Mouse (Mus musculus): ENCODE results near the gene Adcy9. TPM values are rescaled to one million over a fixed set of nuclear protein-coding genes. Genes with fewer than 3 reads are reported as not detected.

Gene Adcy9
- total and polyA plus RNA-seq, 3 experiments = 1.1 to 3.1 (median 1.2) TPM

- H3K27ac ChIP-seq (ENCODE audit: insufficient read depth, low read depth) = no peak overlapping the region
- H3K27me3 ChIP-seq (replicated peaks) = no peaks in the 10 kb centered on the region
- no peaks in the 10 kb centered on the region for H3K36me3 ChIP-seq (replicated peaks in 1 of 2; ENCODE audit: control insufficient read depth in 1 of 2, insufficient read depth in 1 of 2, low read length in 1 of 2)
- H3K4me3 ChIP-seq (replicated peaks in 1 of 3; ENCODE audit: low read depth in 2 of 3, low read length in 2 of 3, poor library complexity in 1 of 3) = no peak overlapping the region
- no peak overlapping the region for H3K4me2 ChIP-seq (ENCODE audit: insufficient read depth, low read depth, poor library complexity, severe bottlenecking)
- dilution Hi-C loops (cut with MboI; ENCODE audit: extremely low pct_ligation_motif_present, extremely low pct_unique_long_range_greater_than_20kb, low sequenced_read_pairs) (no loop called here), in situ Hi-C loops (cut with MboI; ENCODE audit: low pct_ligation_motif_present, low pct_unique_long_range_greater_than_20kb, low sequenced_read_pairs) (no loop called here)
- H3K4me1 ChIP-seq (ENCODE audit: control insufficient read depth in 1 of 2, insufficient read depth in 2 of 2) = 0 out of 4 replicates have a peak, but pooled peaks cover 0 to 2% of the 10 kb centered on the region in 2 experiments
- H3K9ac ChIP-seq (ENCODE audit: insufficient read depth, low read depth) = no peak overlapping the region
- H3K79me2 ChIP-seq (replicated peaks; ENCODE audit: control insufficient read depth, extremely low read depth, insufficient read depth, poor library complexity, severe bottlenecking) = no peaks in the 10 kb centered on the region
- DNase-seq (ENCODE audit: extremely low read depth) = no peak
- no peaks in the 10 kb centered on the region for H3K9me3 ChIP-seq (replicated peaks; ENCODE audit: low read length)
- TF ChIP-seq JUN (IDR thresholded peaks at IDR 0.05; ENCODE audit: insufficient read depth, low read depth, low read length) = no peak
- TF ChIP-seq TCF12 (IDR thresholded peaks at IDR 0.05; ENCODE audit: low read depth, low read length) = no peak
- TF ChIP-seq CHD2 (IDR thresholded peaks at IDR 0.05; ENCODE audit: low read length) = no peak
- TF ChIP-seq NRF1 (IDR thresholded peaks at IDR 0.05; ENCODE audit: low read depth, low read length) = no peak
- TF ChIP-seq MAX (IDR thresholded peaks at IDR 0.05; ENCODE audit: low read length) = no peak
- no peak for TF ChIP-seq ZC3H11A (IDR thresholded peaks at IDR 0.05; ENCODE audit: low read depth, low read length)
- no peak for TF ChIP-seq PAX5 (IDR thresholded peaks at IDR 0.05; ENCODE audit: low read length)
- no peak for TF ChIP-seq ZMIZ1 (IDR thresholded peaks at IDR 0.05; ENCODE audit: low read depth, low read length)
- TF ChIP-seq JUND (conservative IDR thresholded peaks at IDR 0.05; ENCODE audit: low read depth, low read length) = no peak
These were observed 95.3 kb downstream of the Adcy9 start for GRCm38 (mm10) chr16:4324967-4325366.

DNA sequence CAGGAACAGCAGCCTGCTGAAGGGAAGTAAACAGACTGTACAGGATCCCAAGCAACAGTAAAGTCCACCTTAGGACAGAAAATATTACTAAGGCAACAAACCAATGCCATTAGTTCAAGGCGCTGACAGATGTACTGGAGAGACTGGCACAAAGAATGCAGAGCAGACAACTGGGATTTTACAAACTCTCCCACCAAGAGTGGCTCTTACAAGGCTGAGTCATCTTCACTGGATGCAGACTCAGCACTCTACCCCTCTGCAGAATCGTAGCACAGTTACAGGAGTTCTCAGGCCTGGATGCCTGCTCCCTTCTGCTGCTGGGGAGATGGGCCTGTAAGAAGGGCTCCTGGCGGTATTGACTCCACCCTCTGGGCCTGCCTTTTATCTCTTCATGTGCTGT, 99.4 kb downstream of the Adcy9 start:
- H3K4me2 ChIP-seq (ENCODE audit: insufficient read depth, low read depth, poor library complexity, severe bottlenecking) = no peak overlapping the region
- dilution Hi-C loops (cut with MboI; ENCODE audit: extremely low pct_ligation_motif_present, extremely low pct_unique_long_range_greater_than_20kb, low sequenced_read_pairs) = no loop called here
- peaks cover 2 to 3% of the 10 kb centered on the region in 2 experiments; a peak in 1 of 4 replicates for H3K4me1 ChIP-seq (ENCODE audit: control insufficient read depth in 1 of 2, insufficient read depth in 2 of 2)
- no peak overlapping the region for H3K27ac ChIP-seq (ENCODE audit: insufficient read depth, low read depth)
- TF ChIP-seq EP300 (IDR thresholded peaks at IDR 0.05; ENCODE audit: low read length) = no peak
- no peak for TF ChIP-seq BHLHE40 (IDR thresholded peaks at IDR 0.05; ENCODE audit: low read depth, low read length)
- no peak for TF ChIP-seq MEF2A (IDR thresholded peaks at IDR 0.05; ENCODE audit: borderline replicate concordance, low read depth, low read length)
- no peak for TF ChIP-seq PAX5 (IDR thresholded peaks at IDR 0.05; ENCODE audit: low read length)
- TF ChIP-seq MAX (IDR thresholded peaks at IDR 0.05; ENCODE audit: low read length) = no peak
- H3K9ac ChIP-seq (ENCODE audit: insufficient read depth, low read depth) = no peak overlapping the region
- H3K79me2 ChIP-seq (replicated peaks; ENCODE audit: control insufficient read depth, extremely low read depth, insufficient read depth, poor library complexity, severe bottlenecking) = no peaks in the 10 kb centered on the region
- H3K4me3 ChIP-seq (replicated peaks in 1 of 3; ENCODE audit: low read depth in 2 of 3, low read length in 2 of 3, poor library complexity in 1 of 3) = no peak overlapping the region
- in situ Hi-C loops (cut with MboI; ENCODE audit: low pct_ligation_motif_present, low pct_unique_long_range_greater_than_20kb, low sequenced_read_pairs) = no loop called here
- no peaks in the 10 kb centered on the region for H3K9me3 ChIP-seq (replicated peaks; ENCODE audit: low read length)
- no peak for DNase-seq (ENCODE audit: extremely low read depth)
- H3K27me3 ChIP-seq (replicated peaks) = no peaks in the 10 kb centered on the region
- H3K36me3 ChIP-seq (replicated peaks in 1 of 2; ENCODE audit: control insufficient read depth in 1 of 2, insufficient read depth in 1 of 2, low read length in 1 of 2) = no peaks in the 10 kb centered on the region

- H3K27ac ChIP-seq (ENCODE audit: insufficient read depth, low read depth) = no peak overlapping the region
- H3K9me3 ChIP-seq (replicated peaks; ENCODE audit: low read length) = no peaks in the 10 kb centered on the region
- no peak overlapping the region for H3K4me2 ChIP-seq (ENCODE audit: insufficient read depth, low read depth, poor library complexity, severe bottlenecking)
- dilution Hi-C loops (cut with MboI; ENCODE audit: extremely low pct_ligation_motif_present, extremely low pct_unique_long_range_greater_than_20kb, low sequenced_read_pairs) = no loop called here
- in situ Hi-C loops (cut with MboI; ENCODE audit: low pct_ligation_motif_present, low pct_unique_long_range_greater_than_20kb, low sequenced_read_pairs) = no loop called here
- peaks cover 0 to 3% of the 10 kb centered on the region in 2 experiments; a peak in 2 of 4 replicates for H3K4me1 ChIP-seq (ENCODE audit: control insufficient read depth in 1 of 2, insufficient read depth in 2 of 2)
- no peaks in the 10 kb centered on the region for H3K79me2 ChIP-seq (replicated peaks; ENCODE audit: control insufficient read depth, extremely low read depth, insufficient read depth, poor library complexity, severe bottlenecking)
- H3K4me3 ChIP-seq (replicated peaks in 1 of 3; ENCODE audit: low read depth in 2 of 3, low read length in 2 of 3, poor library complexity in 1 of 3) = no peak overlapping the region
- H3K36me3 ChIP-seq (replicated peaks in 1 of 2; ENCODE audit: control insufficient read depth in 1 of 2, insufficient read depth in 1 of 2, low read length in 1 of 2) = no peaks in the 10 kb centered on the region
- H3K27me3 ChIP-seq (replicated peaks) = no peaks in the 10 kb centered on the region
- DNase-seq (ENCODE audit: extremely low read depth) = no peak
- TF ChIP-seq NELFE (IDR thresholded peaks at IDR 0.05; ENCODE audit: low read depth, low read length) (no peak), ZKSCAN1 (IDR thresholded peaks at IDR 0.05; ENCODE audit: borderline replicate concordance, low read depth, low read length) (no peak), GABPA (IDR thresholded peaks at IDR 0.05; ENCODE audit: insufficient replicate concordance, low read depth, low read length) (no peak), MEF2A (IDR thresholded peaks at IDR 0.05; ENCODE audit: borderline replicate concordance, low read depth, low read length) (no peak), JUN (IDR thresholded peaks at IDR 0.05; ENCODE audit: insufficient read depth, low read depth, low read length) (no peak), POLR2AphosphoS2 (IDR thresholded peaks at IDR 0.05; ENCODE audit: low read depth, low read length) (no peak), CTCF (conservative IDR thresholded peaks at IDR 0.05 in 1 of 2, IDR thresholded peaks at IDR 0.05 in 1 of 2; ENCODE audit: low read depth in 2 of 2, low read length in 2 of 2) (no peak), MAZ (IDR thresholded peaks at IDR 0.05; ENCODE audit: low read depth, low read length) (no peak), MAFK (IDR thresholded peaks at IDR 0.05; ENCODE audit: insufficient replicate concordance, low read length) (no peak), JUND (conservative IDR thresholded peaks at IDR 0.05; ENCODE audit: low read depth, low read length) (no peak), ZMIZ1 (IDR thresholded peaks at IDR 0.05; ENCODE audit: low read depth, low read length) (no peak), SMC3 (IDR thresholded peaks at IDR 0.05; ENCODE audit: low read depth, low read length) (no peak), NRF1 (IDR thresholded peaks at IDR 0.05; ENCODE audit: low read depth, low read length) (no peak), MAX (IDR thresholded peaks at IDR 0.05; ENCODE audit: low read length) (no peak), RCOR1 (conservative IDR thresholded peaks at IDR 0.05; ENCODE audit: low read depth, low read length) (no peak), SIN3A (IDR thresholded peaks at IDR 0.05; ENCODE audit: low read length) (no peak), POLR2A (IDR thresholded peaks at IDR 0.05; ENCODE audit: low read depth, low read length) (no peak), ELF1 (IDR thresholded peaks at IDR 0.05; ENCODE audit: low read depth, low read length) (no peak), PAX5 (IDR thresholded peaks at IDR 0.05; ENCODE audit: low read length) (no peak), KAT2A (IDR thresholded peaks at IDR 0.05; ENCODE audit: insufficient replicate concordance, low read length) (no peak)
- no peak overlapping the region for H3K9ac ChIP-seq (ENCODE audit: insufficient read depth, low read depth)
These were observed 102.2 kb downstream of the Adcy9 start for GRCm38 (mm10) chr16:4318001-4318526.
